Mouse (Mus musculus) MEL (cell line): Measurements from ENCODE around the gene Spag8.

Experiments used
- CTCF ChIP-seq, 3 experiments: IDR thresholded peaks in 2 of 3; conservative IDR thresholded peaks in 1 of 3; 2 replicates each; pipeline ENCODE4 v1.5.1; 2011 to 2012; ENCODE audit warnings: low read length in 3 of 3, low read depth in 2 of 3, mild to moderate bottlenecking in 2 of 3, improper control_type of control experiment in 1 of 3, inconsistent platforms in 1 of 3, mixed read lengths in 1 of 3, moderate library complexity in 1 of 3; ENCODE audit not compliant: control insufficient read depth in 1 of 3, insufficient read depth in 1 of 3, poor library complexity in 1 of 3, severe bottlenecking in 1 of 3
- E2F4 ChIP-seq: IDR thresholded peaks from 2 replicates; pipeline ENCODE4 v1.6.1; 2011; ENCODE audit warnings: low read depth, low read length, improper control_type of control experiment, borderline replicate concordance
- EP300 ChIP-seq, 2 experiments: IDR thresholded peaks; 2 replicates each; pipeline ENCODE4 v1.6.1; 2011; ENCODE audit warnings: improper control_type of control experiment in 2 of 2, low read length in 2 of 2, low read depth in 1 of 2, mild to moderate bottlenecking in 1 of 2
- GATA1 ChIP-seq: IDR thresholded peaks from 2 replicates; pipeline ENCODE4 v1.6.1; 2011; ENCODE audit warnings: low read depth, low read length, improper control_type of control experiment
- HCFC1 ChIP-seq: IDR thresholded peaks from 2 replicates; pipeline ENCODE4 v1.6.1; 2012; ENCODE audit warnings: low read depth, mild to moderate bottlenecking, inconsistent platforms, low read length, improper control_type of control experiment, moderate library complexity
- KAT2A ChIP-seq: conservative IDR thresholded peaks from 2 replicates; pipeline ENCODE4 v1.6.1; 2012; ENCODE audit warnings: low read depth, low read length, improper control_type of control experiment, inconsistent platforms
- NELFE ChIP-seq: IDR thresholded peaks from 2 replicates; pipeline ENCODE4 v1.6.1; 2011; ENCODE audit warnings: low read depth, low read length, improper control_type of control experiment
- POLR2A ChIP-seq, 2 experiments: IDR thresholded peaks; 2 replicates each; pipeline ENCODE4 v1.6.1; 2011 to 2012; ENCODE audit warnings: low read length in 2 of 2, mild to moderate bottlenecking in 2 of 2, control low read depth in 1 of 2, improper control_type of control experiment in 1 of 2, low read depth in 1 of 2, moderate library complexity in 1 of 2; ENCODE audit not compliant: control insufficient read depth in 1 of 2, insufficient read depth in 1 of 2, poor library complexity in 1 of 2
- SMC3 ChIP-seq: IDR thresholded peaks from 2 replicates; pipeline ENCODE4 v1.6.1; 2011; ENCODE audit warnings: low read depth, low read length, improper control_type of control experiment
- ZC3H11A ChIP-seq: IDR thresholded peaks from 2 replicates; pipeline ENCODE4 v1.6.1; 2012; ENCODE audit warnings: low read depth, mild to moderate bottlenecking, inconsistent platforms, low read length, improper control_type of control experiment
- ZKSCAN1 ChIP-seq: IDR thresholded peaks from 2 replicates; pipeline ENCODE4 v1.6.1; 2012; ENCODE audit warnings: low read depth, mild to moderate bottlenecking, inconsistent platforms, low read length, improper control_type of control experiment, moderate library complexity

GRCm38 (mm10) chr4:43693806-43694241, 40.4 kb upstream of the Spag8 start:
- no peak for TF ChIP-seq NELFE
- TF ChIP-seq GATA1 = 0 out of 2 replicates have a peak, but pooled peaks have one; percentile 25
- no peak for TF ChIP-seq KAT2A
- no peak for TF ChIP-seq CTCF (IDR thresholded peaks at IDR 0.05 in 2 of 3, conservative IDR thresholded peaks at IDR 0.05 in 1 of 3; ENCODE audit: control insufficient read depth in 1 of 3, insufficient read depth in 1 of 3, low read depth in 2 of 3, low read length in 3 of 3, poor library complexity in 1 of 3, severe bottlenecking in 1 of 3)
- no peak for TF ChIP-seq E2F4
- no peak for TF ChIP-seq ZC3H11A
- no peak for TF ChIP-seq POLR2A (IDR thresholded peaks at IDR 0.05; ENCODE audit: control insufficient read depth in 1 of 2, insufficient read depth in 1 of 2, low read depth in 1 of 2, low read length in 2 of 2, poor library complexity in 1 of 2)
- no peak for TF ChIP-seq ZKSCAN1
- peak; percentile 20 to 67; a peak in 3 of 4 replicates for TF ChIP-seq EP300 (IDR thresholded peaks at IDR 0.05; ENCODE audit: low read depth in 1 of 2, low read length in 2 of 2)
- TF ChIP-seq SMC3 = no peak
- no peak for TF ChIP-seq HCFC1
